Mouse (Mus musculus): Measurements from ENCODE around the gene Ank3.

Ank3 gene

DNA sequence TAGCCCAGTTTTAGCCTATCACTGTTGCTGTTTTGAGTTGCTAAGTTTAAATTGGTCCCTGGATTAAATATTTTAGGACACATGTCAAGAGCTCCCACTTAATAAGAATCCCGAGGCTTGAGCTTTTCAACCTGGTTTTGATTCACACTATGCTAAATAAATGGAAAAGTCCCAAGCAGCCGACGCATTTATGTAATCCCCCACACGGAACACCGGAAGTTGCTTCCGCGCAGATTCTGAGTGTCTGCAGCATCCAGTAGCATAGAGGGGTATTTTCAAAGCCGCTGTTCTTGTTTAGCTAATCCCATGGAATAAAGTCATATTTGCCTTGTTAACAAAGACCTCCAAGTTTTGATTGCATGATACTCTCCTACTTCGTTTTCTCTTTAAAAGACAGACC lies 393.8 kb downstream of the Ank3 start:
- in situ Hi-C loops (cut with MboI; ENCODE audit: low pct_unique_long_range_greater_than_20kb in 1 of 2, low sequenced_read_pairs in 2 of 2, unreplicated experiment in 1 of 2): no loop called here

DNA sequence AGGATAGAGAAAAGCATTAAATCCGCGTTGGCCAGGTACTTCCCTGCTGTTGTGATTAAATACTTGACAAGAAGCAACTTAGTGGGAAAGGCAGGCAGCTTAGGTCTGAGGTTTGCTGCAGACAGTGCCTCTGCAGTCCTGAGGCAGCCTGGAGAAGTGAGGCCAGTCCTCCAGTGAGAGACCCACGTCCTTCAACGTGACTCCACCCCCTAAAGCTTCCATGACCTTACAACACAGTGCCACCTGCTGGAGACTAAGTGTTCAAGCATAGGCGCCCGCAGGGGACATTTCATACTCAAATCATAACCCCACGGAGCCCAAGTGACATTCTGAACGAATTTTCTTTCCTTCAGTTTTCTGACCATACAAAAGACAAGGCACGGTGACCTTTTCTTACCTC lies 394.5 kb downstream of the Ank3 start:
- in situ Hi-C loops (cut with MboI; ENCODE audit: low pct_unique_long_range_greater_than_20kb in 1 of 2, low sequenced_read_pairs in 2 of 2, unreplicated experiment in 1 of 2): no loop called here

- in situ Hi-C loops (cut with MboI; ENCODE audit: low pct_unique_long_range_greater_than_20kb in 1 of 2, low sequenced_read_pairs in 2 of 2, unreplicated experiment in 1 of 2): no loop called here
These were observed 397.1 kb downstream of the Ank3 start for GRCm38 (mm10) chr10:69795656-69796055.

DNA sequence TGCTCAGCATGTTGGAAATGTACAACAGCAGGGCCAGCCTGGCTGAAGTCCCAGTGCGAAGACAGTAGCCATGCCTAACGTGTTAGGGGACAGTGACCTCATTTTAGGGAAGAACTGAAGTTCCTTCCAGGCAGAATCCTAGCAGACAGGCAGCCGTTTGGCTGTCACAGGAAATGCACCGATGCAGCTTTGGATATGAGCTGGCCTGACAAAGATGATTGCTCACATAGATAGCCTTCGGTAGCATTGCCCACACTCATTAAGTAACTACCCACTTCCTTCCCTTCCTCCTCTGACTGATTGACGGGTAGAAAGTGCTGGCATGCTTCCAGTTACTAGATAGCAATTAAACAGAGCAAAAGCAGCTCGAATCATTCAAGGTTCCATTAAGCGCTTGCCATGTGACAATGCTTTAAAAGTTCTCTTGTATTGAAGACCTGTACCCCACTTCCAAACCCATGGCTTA lies 397.9 kb downstream of the Ank3 start:
- in situ Hi-C loops (cut with MboI; ENCODE audit: low pct_unique_long_range_greater_than_20kb in 1 of 2, low sequenced_read_pairs in 2 of 2, unreplicated experiment in 1 of 2): no loop called here

DNA sequence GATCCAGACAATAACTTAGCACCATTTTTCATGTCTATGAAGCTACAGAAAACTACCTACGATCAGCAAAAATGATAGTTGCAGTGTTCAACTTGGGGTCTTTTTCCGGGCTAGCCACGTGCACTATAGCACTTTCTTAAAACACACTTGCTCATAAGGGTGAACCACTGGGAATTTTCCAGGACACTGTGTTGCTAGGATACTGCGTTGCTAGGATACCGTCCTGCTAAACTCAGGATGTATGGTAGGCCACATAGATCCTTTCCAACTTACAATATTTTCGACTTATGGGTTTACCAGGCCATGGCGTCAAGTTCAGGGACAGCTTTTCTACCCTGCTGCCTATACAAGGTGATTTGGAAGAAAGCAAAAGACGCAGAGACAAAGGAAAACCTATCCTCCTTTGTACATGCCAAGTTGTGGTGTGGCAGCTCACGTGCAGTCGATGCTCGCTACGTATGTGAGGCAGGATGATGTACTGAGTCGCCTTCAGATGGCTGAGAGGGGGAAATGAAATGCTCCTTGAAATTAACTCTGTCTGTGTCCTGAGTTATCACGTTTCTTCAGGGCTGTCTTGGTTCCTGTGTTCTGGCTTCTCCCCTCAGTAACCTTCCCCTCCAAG lies 404.7 kb downstream of the Ank3 start:
- in situ Hi-C loops (cut with MboI; ENCODE audit: low pct_unique_long_range_greater_than_20kb in 1 of 2, low sequenced_read_pairs in 2 of 2, unreplicated experiment in 1 of 2): no loop called here

- in situ Hi-C loops (cut with MboI; ENCODE audit: low pct_unique_long_range_greater_than_20kb in 1 of 2, low sequenced_read_pairs in 2 of 2, unreplicated experiment in 1 of 2): no loop called here
These were observed 406.0 kb downstream of the Ank3 start for GRCm38 (mm10) chr10:69804613-69805012.

DNA sequence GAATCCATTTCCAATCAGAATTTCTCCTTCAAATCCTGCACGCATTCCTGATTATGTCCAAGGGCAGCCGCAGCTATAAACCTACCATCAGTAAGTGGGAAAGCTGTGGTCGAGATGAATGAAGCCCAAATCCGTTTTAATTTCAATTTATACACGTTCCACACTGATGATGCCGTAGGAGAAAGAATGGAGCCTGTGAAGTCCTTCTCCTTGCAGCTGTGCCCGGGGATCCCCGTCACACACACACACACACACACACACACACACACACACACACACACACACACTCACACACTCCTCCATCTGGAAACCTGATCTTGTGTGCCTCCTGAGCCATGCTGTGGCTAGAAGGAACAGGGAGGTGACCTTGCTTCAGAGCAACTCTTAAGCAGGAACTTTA lies 412.2 kb downstream of the Ank3 start:
- in situ Hi-C loops (cut with MboI; ENCODE audit: low pct_unique_long_range_greater_than_20kb in 1 of 2, low sequenced_read_pairs in 2 of 2, unreplicated experiment in 1 of 2): no loop called here

DNA sequence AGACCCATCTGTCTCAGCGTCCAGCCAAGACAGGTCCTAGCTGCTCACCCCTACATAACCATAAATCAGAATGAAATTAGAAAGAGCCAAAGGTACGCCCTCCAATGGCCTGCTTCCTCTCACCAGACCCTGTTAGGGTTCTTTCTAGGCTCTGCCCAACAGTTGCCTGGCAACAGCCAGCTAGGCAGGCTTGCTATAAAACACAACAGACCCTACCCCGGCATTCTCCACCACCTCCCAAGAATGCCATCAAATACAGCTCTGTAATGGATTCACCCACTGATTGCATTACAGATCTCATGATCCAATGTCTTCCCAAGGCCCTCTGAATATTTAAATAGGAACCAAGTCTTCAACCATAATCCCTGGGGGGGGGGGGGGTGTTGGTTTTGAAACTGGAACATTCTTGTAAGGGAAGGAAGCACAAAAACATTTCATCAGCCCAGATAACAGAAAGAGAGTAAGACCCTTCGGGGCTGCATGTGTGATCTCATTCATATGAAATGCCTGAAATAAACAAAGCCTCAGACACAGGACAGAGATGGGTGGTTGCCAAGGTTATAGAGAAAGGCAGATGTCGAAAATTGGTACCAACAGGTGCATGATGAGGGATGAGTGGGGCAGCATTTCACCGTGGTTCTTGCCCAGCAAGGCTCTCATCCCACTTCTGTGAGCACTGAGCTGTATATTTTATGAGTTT lies 415.4 kb downstream of the Ank3 start:
- in situ Hi-C loops (cut with MboI; ENCODE audit: low pct_unique_long_range_greater_than_20kb in 1 of 2, low sequenced_read_pairs in 2 of 2, unreplicated experiment in 1 of 2): no loop called here

DNA sequence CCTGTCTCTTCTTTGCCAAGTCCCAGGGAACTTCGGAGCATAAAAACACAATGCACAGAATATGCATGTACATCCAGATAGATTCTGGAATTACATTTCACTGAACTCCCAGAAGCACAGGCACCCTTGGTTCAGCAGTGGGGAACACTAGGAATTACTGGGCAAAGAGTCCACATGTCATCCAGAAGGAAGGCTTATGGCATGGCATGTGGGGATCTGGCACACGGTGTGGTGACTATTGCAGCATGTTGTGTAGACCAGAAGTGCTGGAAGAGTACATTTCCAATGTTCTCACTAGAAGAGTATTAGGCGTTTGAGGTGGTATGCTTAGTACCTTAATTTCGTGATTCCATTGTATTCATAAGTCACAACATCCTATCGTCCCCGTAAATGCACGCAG lies 422.7 kb downstream of the Ank3 start:
- in situ Hi-C loops (cut with MboI; ENCODE audit: low pct_unique_long_range_greater_than_20kb in 1 of 2, low sequenced_read_pairs in 2 of 2, unreplicated experiment in 1 of 2): no loop called here

DNA sequence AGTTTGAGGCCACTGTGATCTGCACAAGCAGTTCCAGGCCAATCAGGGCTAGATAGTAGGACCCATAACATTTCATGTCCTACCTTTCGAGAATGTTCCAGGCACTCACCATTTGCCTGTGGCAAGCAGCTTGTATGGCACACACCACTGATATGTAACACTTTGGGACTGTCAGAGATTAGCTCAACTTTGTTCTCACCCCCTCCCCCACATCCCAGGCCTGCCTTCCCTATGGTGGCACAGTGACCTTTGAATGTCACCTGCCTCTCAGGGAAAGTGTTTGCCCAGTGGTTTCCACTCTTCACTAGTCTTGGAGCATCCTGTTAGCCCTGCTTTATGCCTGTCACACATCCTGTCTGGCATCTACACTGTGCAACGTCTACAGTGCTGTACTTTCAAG lies 430.2 kb downstream of the Ank3 start:
- in situ Hi-C loops (cut with MboI; ENCODE audit: low pct_unique_long_range_greater_than_20kb in 1 of 2, low sequenced_read_pairs in 2 of 2, unreplicated experiment in 1 of 2): no loop called here

- in situ Hi-C loops (cut with MboI; ENCODE audit: low pct_unique_long_range_greater_than_20kb in 1 of 2, low sequenced_read_pairs in 2 of 2, unreplicated experiment in 1 of 2): no loop called here
These were observed 430.7 kb downstream of the Ank3 start for GRCm38 (mm10) chr10:69829236-69829635.

- in situ Hi-C loops (cut with MboI; ENCODE audit: low pct_unique_long_range_greater_than_20kb in 1 of 2, low sequenced_read_pairs in 2 of 2, unreplicated experiment in 1 of 2): no loop called here
These were observed 433.0 kb downstream of the Ank3 start for GRCm38 (mm10) chr10:69831568-69831967.

- in situ Hi-C loops (cut with MboI; ENCODE audit: low pct_unique_long_range_greater_than_20kb in 1 of 2, low sequenced_read_pairs in 2 of 2, unreplicated experiment in 1 of 2): no loop called here
These were observed 433.7 kb downstream of the Ank3 start for GRCm38 (mm10) chr10:69832241-69832640.

GRCm38 (mm10) chr10:69832822-69833221 lies 434.2 kb downstream of the Ank3 start:
- in situ Hi-C loops (cut with MboI; ENCODE audit: low pct_unique_long_range_greater_than_20kb in 1 of 2, low sequenced_read_pairs in 2 of 2, unreplicated experiment in 1 of 2): no loop called here

GRCm38 (mm10) chr10:69834700-69835099 lies 436.1 kb downstream of the Ank3 start:
- in situ Hi-C loops (cut with MboI; ENCODE audit: low pct_unique_long_range_greater_than_20kb in 1 of 2, low sequenced_read_pairs in 2 of 2, unreplicated experiment in 1 of 2): no loop called here

GRCm38 (mm10) chr10:69845749-69846148 lies 447.2 kb downstream of the Ank3 start:
- in situ Hi-C loops (cut with MboI; ENCODE audit: low pct_unique_long_range_greater_than_20kb in 1 of 2, low sequenced_read_pairs in 2 of 2, unreplicated experiment in 1 of 2): loop anchor here (10.0 kb wide), 1 partner anchor 181 kb away; no protein-coding TSS in a partner anchor

GRCm38 (mm10) chr10:69852366-69853091 lies 454.0 kb downstream of the Ank3 start:
- in situ Hi-C loops (cut with MboI; ENCODE audit: low pct_unique_long_range_greater_than_20kb in 1 of 2, low sequenced_read_pairs in 2 of 2, unreplicated experiment in 1 of 2): loop anchor here in 1 of 2 experiments (25.0 kb wide), 1 partner anchor 435 kb away; no protein-coding TSS in a partner anchor

DNA sequence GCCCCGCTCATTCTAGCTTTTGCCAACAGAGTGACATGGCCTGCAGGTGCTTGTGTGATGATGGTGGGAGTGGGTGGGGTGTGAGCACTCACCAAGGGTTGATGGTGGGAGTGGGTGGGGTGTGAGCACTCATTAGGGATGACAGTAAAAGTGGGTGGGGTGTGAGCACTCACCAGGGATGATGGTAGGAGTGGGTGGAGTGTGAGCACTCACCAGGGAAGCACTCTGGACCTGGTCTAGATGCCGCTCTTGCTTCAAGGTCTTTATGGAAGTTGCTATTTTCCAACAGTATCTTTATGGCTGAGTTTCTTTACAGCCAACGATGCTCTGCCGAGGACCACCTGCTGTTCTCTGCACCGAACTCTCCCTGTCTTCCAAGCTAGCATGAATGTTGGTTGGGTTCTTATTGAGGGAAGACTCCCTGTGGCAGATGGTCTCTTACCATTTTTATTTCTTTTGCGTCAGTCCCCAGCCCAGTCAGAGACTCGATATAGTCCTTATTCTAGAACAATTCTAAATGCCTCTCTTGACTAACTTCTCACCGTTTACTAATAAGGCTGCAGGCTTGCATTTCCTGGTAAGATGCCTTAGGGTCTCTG lies 456.1 kb downstream of the Ank3 start:
- in situ Hi-C loops (cut with MboI; ENCODE audit: low pct_unique_long_range_greater_than_20kb in 1 of 2, low sequenced_read_pairs in 2 of 2, unreplicated experiment in 1 of 2): loop anchor here in 1 of 2 experiments (25.0 kb wide), 1 partner anchor 433 kb away; no protein-coding TSS in a partner anchor

DNA sequence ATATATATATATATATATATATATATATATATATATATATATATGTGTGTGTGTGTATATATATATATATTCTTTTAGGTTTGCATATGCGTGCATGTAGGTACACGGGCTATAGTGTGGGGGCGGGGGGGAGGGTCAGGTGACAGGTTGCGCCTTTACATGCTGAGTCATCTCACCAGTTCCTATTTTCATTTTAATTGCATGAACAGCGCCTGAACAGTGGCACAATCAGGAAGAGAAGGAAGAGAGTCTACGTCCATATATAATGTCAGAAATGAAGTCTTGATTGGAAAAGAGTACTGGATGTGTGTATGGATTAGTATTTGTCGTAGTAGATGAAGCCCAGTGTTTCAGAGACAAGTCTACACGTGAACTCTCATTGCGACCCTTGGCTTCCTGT lies 459.4 kb downstream of the Ank3 start:
- in situ Hi-C loops (cut with MboI; ENCODE audit: low pct_unique_long_range_greater_than_20kb in 1 of 2, low sequenced_read_pairs in 2 of 2, unreplicated experiment in 1 of 2): loop anchor here in 1 of 2 experiments (25.0 kb wide), 1 partner anchor 429 kb away; no protein-coding TSS in a partner anchor

Data from mouse embryonic stem cell (cell line).